Mouse (Mus musculus) urinary bladder, postnatal 25 days (tissue): Measurements from ENCODE around the gene Fam178b.

Experiments
- DNase-seq: peaks from one replicate; pipeline ENCODE4 v3.0.0; 2022; ENCODE audit warnings: low spot score

Gene Fam178b

DNA sequence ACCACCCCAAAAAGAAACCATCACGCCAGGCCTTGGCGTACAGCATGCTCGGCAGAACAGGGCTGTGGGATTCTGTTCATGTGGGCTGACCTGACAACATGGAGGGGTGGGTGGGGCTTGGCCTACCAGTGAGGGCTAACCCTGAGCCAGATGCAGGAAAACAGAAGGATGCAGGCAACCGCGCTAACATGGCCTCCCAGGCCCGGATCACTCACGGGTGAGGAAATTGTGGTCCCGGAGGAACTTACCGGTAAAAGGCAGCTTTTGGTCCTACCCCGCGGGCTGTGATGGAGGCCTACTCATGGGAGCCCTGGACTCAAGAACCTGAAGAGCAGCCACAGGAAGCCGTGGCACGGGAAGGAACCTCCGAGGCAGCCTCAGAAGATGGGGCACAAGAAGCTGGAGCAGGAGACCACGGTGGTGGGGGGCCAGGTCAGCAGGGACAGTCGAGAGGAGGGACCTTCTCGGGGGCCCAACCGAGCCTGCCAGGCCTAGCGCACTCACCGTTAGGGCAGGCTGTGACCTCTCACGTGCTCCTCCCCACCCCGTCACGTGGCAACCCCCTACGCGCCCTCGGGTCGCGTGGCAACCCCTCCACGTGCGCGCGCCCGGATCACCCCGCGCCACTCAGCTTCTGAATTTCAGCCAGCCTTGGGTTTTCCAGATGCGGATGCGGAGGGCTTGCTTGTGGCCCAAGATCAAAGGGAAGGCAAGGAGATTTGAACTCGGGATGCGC, at the start of gene Fam178b:
Gene Fam178b (minus strand): TSS at position 564 of the 736 bp plus-strand sequence.
- DNase-seq, result no peak

GRCm38 (mm10) chr1:36724057-36724431, 41.1 kb upstream of the Fam178b start:
- no peak for DNase-seq

DNA sequence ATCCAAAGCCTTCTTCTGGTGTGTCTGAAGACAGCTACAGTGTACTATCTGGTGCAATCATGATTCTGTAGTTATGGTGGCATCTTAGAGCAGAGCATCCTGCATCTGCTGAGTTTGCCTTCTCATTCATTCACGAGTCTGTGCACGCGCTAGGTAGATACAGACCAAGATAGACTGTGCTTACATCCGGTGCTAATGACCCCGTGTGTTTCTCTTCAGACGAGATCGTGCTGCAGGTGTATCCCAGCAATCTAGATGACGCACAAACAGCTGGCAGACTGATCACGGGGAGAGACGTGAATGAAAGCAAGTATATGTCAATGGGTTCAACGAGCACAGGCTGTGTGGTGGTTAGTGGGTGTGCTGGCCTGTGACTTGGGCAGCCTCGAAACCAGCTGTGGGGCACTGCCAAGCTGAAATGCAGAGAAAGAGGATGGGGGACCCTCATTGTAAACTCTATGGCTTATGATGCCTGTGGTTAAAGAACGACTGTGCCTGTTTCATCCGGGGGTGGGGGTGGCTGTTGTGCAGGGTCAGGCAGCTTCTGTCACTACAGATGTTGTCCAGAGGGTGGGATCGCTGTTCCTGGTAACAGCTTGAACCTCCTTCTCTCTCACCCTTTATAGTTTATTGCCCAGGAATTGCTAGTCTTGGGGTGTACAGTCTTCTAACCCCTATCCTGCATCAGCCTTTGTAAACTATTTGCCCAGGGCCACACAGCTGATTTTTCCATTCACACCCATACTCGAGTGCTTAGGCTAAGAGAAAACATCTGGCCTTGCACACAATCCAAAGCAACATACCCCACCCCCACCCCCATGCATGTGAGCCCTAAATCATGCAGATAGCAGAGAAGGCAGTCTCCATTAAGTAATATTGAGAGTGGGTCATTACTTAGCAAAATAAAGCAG, 40.4 kb upstream of the Fam178b start:
- DNase-seq, result no peak

DNA sequence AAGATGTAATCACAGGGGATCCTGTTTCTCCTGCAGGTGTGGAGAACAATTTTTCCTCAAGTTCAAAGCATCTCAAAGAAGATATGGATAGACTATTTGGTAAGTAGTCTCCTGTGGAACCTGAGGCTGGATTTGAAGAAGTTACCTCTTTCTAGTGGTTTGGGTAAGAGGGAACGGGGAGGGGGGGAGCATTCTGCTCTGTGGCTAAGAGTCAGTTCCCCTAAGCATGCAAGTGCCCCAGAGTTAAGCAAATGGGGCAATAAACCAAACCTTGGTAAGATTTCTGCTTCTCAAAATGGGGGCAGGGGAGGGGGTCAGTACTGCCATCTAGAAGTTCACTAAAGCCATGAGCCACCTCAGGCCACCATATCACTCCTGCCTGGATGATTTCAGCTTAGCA, 35.8 kb upstream of the Fam178b start:
- no peak for DNase-seq

DNA sequence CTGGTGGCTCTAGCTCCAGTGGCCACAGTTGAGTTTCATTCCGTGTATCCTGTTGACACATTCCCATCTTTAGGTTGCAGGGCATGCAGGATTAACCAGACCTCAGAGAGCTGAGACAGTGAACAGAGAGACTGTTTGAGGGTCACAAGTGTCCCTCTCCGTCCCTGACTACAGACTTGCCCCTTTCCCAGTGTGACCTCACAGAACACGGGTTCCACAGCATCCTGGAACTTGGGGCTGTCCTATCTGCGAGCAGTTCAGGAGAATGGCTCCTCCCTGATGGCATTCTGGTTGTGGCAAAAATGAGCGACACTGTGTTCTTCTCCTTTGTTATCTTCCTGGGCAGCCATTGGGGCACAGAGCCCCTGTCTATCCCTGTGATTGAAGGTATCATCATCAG, 31.3 kb upstream of the Fam178b start, which contains the start of gene Actr1b:
Gene Actr1b (minus strand): TSS at position 112 of the 400 bp plus-strand sequence.
- DNase-seq, result no peak

DNA sequence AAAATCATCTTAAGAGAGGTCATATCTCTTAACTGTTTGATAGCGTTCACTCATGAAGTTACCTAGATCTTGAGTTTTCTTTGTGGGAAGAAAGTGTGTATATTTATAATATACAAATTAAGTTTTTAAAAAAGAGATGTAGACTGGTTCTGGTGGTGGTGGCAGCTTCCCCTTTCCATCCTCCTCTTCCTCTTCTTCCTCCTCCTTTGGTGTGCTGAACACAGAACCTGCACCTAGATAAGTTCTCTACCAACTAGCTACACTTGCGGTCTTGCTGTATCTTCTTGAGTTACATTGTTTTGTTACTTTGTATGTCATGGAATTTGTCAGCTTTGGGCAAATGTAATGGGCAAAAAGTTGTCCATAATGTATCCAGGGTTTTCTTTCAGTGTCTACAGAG, 28.1 kb upstream of the Fam178b start:
- no peak for DNase-seq

DNA sequence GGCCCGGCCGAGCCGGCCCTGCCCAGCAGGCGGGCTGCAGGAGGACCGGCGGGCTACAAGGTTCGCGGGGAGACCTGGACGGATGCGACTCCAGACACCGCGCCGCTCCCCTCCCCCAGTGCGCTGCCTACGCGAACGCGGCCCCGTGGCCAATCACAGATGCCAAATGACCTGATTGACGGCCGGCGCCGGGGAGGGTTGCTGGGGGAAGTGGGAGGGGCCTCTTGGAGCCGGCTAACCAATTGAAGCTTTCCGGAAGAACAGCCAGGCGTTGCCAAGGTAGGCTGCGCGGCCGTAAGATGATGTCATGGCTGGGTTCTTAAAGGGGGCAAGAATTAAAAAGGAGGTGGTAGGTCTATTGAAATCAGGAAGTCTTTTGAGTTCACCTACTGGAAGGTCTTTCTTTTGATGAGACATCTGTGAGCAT, 26.9 kb upstream of the Fam178b start, which contains the start of gene 4933424G06Rik:
Gene 4933424G06Rik (plus strand): TSS at position 296 of the 427 bp plus-strand sequence.
- DNase-seq, result peak; percentile 97

DNA sequence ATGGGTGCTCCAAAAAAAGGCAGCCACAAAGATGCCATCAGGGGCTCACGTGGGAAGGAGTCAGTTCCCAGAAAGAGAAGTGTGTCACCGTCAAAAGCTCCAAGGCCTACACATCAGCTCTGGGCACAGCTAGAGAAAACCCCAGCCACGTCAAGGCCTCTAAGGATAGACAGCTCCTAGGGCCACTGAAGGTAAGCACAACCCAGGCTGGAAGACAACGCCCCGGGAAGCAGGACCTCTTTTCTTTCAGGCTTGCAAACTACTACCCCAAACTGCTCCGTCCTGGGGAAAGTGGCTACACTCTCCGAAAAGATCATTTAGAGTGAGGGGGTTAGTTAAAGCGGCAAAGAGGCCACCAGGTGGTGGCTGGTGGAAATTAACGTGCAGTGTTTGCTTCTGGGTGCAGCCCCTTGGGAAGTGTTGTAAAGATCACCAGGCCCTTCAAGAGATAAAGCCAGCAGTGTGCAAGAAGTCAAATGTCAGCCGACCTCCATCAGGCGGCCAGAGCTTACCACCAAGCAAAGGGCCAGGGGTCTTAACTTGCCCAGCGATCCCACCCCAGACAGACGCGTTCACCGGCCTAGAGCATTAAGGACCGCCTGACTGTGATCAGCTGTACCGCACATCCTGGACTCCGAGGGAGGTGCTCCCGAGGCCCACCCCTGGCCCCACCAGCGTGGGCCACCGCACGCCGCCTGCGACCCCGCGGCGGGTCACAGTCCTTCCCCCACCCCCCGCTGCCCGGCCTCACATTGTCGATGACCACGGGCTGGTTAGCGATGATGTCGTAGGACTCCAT, 26.3 kb upstream of the Fam178b start:
- DNase-seq, result peak; percentile 15

GRCm38 (mm10) chr1:36708626-36709025, 25.6 kb upstream of the Fam178b start:
- no peak for DNase-seq

- no peak for DNase-seq
These were observed 24.8 kb upstream of the Fam178b start for GRCm38 (mm10) chr1:36707797-36708196.

GRCm38 (mm10) chr1:36707166-36707565, 24.2 kb upstream of the Fam178b start:
- DNase-seq, result no peak

GRCm38 (mm10) chr1:36697030-36697429, 14.0 kb upstream of the Fam178b start:
- no peak for DNase-seq

DNA sequence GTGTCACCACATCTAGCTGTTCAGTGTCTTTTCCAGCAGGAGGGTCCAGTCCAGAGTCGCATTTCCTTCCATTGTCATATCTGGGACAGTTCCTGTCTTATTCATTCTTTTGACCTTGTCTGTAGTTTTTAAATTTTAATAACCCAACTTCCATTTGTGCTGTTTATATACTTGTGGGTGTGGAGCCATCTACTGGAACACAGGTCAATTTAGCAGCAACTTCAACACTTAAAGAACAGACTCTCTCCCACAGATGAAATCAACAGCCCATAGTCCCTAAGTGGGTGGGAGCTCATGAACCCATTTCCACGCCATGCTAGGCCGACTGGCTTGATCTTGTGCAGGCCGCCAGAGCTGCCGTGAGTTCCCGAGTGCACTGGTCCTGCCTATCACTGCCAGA, 13.4 kb upstream of the Fam178b start:
- no peak for DNase-seq

GRCm38 (mm10) chr1:36694871-36695270, 11.9 kb upstream of the Fam178b start:
- DNase-seq, result no peak

GRCm38 (mm10) chr1:36691271-36692155, 8.5 kb upstream of the Fam178b start, which contains the start of gene Cox5b:
Gene Cox5b, plus strand, starts transcription at chr1:36691449.
- DNase-seq, result peak; percentile 96

DNA sequence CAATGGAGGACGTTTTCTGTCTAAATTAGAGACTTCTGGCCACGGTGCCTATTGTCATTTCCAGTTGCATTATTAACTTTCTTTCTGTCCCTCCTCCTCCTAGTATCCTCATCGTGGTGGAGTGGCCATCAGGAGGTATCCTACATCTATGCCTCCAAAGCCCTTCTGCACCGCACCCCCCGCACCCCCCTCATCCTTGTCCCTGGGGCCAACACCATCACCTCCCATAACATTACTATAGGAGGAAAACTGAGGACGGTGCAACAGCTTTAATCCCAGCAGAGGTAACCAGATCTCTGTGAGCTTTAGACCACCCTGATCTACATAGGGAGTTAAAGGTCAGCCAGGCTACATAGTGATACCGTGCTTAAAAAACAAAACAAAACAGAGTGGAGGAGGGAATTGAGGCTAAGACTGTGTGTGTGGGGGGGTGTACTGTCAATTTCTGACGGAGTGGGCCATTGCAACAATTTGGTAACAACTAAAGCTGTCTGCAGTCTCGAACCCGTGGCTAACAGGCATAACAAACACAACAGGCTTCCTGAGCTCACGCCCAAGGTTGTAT, 7.8 kb upstream of the Fam178b start:
- DNase-seq, result no peak

- peak; percentile 67 for DNase-seq
These were observed 956 bp upstream of the Fam178b start for GRCm38 (mm10) chr1:36683810-36684467.

DNA sequence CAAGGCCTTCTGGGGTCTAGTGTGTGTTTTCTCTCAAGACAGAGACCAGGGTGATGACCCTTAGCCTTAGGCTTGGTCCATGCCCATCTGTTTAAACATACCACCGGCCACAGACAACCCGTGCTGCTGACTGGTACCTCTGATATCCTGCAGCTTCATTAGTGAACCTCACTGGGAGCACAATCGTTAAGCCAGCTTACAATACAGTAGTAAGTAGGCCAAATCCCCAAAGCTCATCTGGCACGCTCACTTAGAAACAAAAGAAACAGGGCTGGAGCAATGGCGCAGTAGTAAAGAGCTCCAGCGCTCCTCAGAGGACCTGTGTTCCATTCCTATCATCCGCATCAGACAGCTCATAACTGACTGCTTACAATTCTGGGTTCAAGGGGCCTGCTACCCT, 2.1 kb downstream of the Fam178b start:
- DNase-seq, result no peak

DNA sequence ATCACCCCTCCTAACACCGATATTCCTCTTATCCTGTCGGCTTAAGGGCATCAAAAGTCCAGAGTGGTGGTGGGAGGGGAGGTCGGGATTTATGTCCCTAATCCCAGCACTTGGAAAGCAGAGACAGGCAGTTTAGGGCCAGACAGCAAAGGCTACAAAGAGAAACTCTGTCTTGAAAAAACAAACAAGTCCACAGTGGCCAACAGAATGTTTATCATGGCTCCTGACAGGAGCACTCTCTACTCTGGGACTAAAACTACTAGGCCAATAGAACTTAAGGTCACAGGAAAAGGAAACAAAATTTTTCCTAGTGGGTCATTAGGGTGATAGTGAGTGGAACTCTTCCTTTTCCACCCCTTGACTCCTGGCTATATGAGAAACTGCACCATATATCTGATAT, 8.0 kb downstream of the Fam178b start:
- DNase-seq, result no peak
